Mouse (Mus musculus): ENCODE data around the gene Coq4.
"Not testable (repeated sequence)": the region's sequence is repeated elsewhere in the genome, so short reads cannot be mapped to it uniquely, and the experiment has no call there.

The Coq4 gene

DNA sequence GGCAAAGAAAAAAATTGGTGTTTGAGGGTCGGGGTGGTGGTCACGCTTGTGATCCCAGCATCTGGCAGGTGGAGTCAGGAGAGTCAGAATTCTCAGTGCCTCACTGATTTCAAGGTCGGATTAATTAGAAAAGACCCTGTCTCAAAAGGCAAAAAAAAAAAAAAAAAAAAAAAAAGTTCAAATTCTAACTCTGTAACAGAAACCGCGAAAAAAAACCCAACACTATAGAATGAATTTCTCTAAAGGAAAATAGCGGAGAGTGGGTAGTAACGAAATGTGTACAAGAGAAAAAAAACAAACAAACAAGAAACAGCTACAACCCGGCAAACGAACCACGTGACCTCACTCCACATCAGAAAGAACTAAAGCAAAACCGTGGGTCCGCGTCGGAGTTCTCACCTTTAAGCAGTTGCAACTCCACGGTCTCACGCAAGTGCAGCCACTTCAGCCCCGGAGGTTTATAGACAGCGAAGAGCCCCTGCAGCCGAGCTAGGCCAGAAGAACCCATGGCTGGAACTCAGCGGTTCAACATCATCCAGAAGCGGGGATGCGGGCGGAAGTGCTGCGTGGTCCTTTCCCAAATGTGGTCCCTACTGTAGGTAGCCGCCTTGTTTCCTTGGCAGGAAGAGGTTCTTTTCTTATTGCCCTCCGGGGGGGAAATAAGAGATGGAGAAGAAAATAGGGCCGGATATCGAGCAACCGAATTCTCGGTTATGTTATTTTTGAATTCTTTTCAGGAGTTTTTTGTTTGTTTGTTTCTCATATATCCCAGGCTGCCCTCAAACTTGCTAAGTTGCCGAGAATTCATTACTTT is at the start of gene Coq4:
Gene Coq4, plus strand, starts transcription at position 390 of the 814 bp plus-strand sequence.
- DNase-seq: peak; percentile 86

DNA sequence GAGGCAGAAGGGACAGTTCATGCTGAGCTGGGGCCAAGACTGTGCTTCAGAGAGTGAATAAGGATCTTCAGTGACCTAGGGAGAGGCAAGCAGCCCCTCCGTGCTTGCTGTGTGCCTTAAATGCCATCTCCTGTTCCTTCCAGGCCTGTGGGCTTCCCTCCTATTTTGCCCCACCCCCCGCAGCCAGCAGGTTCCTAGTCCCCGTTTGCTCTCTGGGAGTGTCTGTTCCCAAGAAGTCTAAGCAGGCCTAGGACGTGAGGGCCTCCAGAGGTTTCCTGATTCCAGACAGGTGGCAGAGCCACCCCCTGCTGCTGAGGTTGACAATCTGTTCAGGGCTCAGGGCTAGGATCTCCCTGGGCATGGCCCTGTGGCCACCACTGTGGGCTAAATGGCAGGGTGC is 48.5 kb upstream of the Coq4 start:
- DNase-seq: no peak

DNA sequence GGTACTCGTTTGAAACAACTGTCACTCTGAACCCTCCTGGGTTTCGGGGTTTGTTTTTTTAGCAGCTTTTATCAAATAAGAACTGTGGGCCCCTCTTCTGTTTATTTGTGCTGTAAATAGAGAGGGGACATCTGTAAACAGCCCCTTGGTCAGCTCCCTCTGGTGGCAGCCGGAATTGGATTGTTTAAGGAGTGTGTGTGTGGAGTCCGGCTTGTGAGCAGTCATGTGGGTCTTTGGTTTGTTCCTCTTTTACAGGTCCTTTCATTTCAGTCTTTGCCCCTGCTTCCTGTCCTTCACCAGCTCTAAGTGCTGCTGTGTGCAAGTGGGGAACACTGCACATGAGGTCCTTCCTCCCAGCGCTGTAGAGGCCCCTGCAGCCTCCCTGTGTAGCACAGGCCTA is 47.9 kb upstream of the Coq4 start:
- no peak for DNase-seq

DNA sequence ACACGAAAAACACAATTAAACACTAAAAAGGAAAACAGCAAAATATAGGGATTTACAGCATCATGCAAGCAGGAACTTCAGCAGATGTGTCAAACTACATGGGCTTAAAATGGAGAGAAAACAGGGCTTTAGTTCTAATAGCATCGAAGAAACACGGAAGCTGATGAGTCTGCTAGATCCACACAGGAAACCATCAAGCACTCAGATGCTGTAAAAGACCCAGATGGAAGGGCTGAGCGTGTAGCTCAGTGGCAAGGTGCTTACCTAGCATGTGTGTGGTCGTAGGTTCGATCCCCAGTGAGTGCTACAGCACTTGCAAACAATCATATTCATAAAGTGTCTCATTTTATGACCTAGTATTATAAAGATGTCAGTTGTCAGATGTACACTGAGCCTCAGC is 46.1 kb upstream of the Coq4 start:
- no peak for DNase-seq

DNA sequence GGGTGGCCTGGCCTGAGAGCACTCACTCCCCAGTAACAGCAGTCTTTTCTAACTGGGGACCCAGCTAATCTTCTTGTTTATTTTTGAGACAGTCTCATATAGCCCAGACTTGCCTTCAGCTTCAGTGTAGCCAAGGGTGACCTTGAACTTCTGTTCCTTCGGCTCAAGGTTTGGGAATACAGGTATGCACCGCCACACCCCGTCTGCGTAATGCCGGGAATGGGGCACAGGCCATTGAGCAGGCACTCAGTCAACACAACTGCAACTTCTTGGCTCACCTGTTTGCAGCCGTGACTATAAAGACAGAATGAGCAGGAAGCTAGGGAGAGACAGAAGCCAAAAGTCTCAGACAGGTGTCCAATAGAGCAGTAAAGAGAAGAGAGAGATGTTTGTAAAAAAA is 43.0 kb upstream of the Coq4 start:
- DNase-seq: no peak

DNA sequence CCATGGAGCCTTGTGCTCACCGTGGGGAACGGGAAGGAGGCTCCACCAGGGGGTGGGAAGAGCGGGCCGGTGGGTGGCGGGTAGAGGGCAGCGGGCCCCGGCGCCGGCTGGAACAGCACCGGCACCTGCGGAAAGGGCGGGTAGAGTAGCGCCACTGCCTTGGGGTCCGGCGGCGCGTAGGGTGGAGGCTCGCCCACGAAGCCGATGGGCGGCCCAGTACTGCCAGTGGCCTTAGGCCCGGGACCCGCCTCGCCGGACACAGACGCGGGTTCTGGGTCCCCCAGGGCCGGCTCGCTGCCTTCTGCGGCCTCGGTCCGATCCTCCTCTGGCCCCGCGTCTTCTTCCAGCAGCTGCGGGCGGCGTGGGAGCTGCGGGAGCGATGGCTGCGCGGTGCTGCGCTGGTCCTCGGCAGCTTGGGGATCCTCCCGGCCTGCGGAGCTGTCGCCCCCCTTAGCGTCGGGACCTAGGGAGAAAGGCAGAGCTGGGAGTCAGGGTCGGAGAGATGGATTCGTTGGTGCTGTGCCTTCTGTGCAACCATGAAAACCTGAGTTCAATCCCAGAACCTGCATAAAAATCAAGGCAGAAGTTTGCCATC is 40.0 kb upstream of the Coq4 start:
- no peak for DNase-seq

DNA sequence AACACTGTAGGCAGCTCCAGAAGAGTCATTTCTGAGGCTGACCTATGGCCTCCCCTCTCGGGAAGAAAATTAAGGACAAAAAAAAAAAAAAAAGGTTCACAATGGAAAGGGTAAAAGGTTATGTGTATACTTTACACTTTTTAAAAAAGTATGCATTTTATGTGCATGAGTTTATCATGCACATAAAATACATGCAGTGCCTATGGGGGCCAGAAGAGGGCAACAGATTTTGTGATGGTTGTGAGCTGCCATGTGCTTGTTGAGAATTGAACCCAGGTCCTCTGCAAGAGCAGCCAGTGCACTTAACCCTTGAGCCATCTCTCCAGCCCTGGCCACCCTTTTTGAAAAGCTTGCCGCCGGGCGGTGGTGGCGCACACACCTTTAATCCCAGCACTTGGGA is 39.4 kb upstream of the Coq4 start:
- peak; percentile 62 for DNase-seq

DNA sequence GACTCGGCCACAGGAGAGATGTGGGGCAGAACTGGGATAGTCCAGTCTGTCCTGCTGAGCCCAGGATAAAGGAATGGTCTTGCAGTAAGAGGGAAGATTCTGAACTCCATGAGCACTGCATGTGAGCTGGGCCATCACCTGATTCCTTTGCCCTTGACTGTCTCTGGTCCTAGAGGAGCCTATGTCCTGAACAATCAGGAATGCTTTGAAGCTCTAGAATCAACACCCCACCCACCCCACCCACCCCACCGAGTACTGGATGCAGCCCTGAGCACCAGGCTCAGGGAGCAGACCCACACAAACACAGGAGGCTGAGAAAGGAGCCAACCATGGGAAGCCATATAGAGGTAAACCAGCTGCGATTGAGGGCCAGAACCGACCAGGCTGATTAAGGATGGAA is 38.8 kb upstream of the Coq4 start:
- no peak for DNase-seq

DNA sequence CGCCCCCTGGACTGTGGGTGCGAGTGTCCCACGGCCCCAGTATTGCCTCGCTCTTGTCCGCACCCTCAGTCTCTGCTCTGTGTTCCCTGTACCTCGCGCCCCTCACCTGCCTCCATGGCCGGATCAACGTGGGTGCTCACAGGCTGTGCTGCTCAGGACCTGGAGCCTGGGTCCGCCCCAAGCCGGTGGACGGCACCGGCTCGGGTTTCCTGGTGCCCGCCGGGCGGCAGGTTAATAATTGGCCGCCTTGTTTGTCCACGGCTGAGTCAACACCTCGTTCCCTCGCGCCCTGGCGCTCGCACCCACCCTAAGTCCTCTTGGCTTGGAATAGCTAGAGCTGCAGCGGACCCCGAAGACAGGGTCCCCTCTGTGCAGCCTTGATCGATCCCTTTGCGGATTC is 35.8 kb upstream of the Coq4 start, which contains the start of gene Gm13420:
Gene Gm13420, minus strand, starts transcription at position 189 of the 400 bp plus-strand sequence.
- DNase-seq: no peak

DNA sequence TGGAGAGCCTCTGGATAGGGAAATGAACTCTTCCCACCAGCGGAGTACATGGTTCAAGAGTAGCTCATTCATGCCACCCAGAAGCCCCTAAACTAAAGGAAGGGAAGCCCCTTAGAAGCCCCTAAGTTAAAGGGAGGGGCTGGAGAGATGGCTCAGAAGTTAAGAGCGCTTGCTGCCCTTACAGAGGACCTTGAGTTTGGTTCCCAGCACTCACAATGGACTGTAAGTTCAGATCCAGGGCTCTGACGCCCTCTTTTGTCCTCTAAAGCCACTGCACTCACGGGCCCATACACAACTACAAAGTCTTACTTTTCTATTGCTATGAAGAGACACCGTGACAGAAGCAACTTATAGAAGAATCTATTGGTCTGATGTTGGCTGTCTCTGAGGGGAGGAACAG is 34.9 kb upstream of the Coq4 start:
- no peak for DNase-seq

DNA sequence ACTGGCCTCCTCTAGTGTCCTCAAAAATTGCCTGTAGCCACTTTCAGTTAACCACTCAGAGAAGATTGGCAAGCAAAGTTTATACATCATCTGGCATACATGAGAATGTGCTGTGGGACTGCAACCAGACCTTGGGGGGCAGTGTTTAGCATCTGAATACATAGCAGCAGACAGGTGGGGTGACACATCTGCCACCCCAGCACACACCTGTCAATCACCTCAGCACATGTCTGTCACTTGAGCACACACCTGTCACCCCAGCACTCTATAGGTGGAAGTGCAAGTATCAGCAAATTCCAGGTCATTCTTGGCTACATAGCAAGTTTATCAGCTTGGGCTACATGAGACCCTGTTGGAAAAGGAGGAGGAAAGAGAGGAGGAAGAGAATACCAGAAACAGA is 31.6 kb upstream of the Coq4 start:
- DNase-seq: no peak

DNA sequence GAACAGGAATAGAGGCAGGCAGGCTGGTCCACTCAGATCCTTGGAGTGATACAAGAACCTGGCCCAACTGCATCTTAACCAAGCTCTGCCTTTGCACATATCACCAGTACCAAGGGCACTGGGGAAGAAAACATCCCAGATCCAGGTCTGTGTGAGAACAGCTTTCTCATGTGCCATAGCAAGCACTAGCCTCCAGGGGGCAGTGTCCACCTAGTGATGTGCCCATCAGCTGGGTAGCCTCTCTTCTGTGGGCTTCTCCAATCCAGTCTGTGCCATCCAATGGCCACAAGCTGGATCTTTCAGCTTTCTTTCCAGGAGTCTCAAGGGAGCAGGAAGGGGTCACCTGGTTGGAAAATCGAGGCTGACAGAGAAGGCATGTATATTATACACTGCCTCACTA is 22.5 kb upstream of the Coq4 start:
- peak; percentile 81 for DNase-seq

DNA sequence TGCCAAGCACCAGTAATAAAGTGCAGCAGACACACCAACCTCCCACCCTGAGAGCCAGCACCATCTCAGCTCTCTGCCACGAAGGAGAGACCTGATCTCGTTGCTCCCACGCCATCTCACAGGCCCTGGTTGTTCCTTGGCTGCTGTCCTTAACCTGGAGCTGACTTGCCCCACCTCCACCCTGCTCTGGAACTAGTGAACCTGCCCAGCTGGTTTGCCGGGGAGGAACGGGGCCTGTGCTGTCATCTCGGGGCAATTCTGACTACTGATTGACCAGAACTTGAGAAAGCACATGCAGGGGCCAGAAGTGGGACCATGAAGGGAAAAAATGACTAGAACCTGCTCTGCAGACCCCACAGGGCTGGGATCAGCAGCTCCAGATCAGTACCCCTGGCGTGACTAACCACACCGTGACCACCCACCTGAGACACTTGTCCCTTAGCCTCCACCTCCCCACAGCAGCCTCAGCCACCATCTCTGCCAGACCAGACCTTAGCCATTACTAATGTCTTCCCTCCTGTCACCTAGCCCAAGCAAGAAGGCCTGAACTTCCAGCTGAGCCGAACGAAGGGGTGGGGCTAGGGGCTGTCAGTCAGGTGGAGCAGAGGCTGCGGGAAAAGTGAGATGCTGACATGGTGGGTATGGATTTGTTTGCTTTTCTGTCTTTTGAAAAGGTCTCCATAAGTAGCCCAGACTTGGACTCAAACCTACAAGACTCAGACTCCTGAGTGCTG is 19.1 kb upstream of the Coq4 start:
- no peak for DNase-seq

DNA sequence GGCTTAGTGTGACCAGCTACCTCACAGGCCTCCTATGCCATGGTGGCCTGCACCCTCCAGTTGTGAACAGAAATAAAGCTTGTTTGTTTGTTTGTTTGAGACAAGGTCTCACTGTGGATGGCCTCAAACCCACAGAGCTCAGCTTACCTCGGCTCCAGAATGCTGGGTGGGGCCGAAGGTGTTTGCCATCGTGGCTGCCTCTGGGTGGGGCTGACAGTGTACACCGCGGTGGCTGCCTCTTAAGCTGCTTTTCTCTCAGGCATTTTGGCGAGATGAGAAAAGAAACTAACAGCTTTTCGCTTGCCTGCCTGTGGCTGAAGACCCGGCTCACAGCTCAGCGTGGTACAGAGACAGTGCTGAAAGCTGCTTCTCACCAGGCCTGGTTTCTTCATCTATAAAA is 18.4 kb upstream of the Coq4 start:
- no peak for DNase-seq

DNA sequence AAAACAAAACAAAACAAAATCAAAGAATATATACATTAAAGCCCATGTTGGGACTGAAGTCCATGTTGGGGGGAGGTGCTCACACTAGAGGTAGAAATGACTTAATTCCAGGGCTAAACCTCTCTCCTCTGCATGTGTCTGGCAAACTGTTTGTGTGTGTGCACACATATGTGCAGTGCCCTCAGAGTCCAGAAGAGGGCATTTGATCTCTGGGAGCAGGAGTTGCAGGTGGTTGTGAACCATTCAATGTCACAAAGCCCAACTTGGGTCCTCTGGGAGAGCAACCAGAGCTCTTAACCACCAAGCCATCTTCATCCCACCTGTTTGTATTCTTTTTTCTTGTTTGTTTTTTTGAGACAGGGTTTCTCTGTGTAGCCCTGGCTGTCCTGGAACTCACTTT is 17.1 kb upstream of the Coq4 start:
- no peak for DNase-seq

DNA sequence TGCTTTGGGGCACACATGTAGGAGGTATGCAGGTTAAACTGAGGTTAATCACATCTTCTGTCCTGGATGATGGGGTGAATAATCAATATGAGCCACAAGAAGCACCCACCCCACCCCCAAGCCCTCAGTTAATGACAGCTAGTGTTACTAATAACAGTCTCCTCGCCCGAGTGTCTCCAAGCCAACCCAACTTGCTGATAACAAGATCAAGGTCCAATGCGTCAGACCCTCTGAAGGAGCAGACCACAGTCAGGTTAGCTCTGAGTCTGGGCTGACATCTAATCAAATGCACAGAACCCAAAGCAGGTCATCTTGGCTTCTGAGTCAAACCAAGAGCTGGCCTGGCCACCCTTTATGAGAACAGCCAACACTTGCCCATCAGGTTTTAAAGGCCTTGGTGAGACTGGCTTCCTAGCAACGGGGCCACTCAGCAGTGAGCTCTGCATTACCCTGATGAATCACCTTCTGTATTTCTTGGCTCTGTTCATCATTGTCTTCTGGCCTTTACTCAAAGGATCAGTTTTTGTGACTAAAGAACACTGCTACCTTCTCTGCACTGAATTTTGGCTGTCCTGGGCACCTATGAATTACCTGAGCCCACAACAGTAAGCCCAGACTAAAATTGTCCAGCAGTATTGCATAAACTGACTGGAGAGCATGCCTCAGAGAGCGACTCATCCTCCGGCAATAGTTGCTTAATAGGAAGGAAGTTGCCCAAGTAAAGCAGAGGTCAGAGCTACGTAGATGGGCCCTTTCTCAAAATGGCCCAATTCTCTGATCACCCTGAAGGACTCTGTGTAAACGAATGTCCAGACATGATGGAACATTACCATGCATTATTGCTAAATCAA is 15.5 kb upstream of the Coq4 start:
- no peak for DNase-seq

DNA sequence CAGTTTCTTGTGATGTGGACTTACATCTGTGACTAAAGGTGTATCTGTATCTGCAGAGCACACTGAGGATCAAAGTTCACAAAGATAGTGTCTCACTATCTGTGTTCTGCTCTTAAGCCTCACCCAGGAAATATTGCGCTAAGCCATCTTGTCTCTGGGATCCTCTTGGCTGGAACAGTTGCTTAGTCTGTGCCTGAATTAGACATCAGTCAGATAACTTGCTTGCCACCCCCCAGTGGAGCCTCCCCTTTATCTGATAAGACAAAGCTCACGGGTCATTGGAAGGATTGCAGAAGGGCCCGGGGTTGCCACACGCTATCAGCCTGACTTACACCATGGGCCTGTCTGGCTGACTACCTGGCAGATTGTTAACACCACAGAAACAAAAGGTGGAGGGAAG is 14.0 kb upstream of the Coq4 start:
- no peak for DNase-seq

DNA sequence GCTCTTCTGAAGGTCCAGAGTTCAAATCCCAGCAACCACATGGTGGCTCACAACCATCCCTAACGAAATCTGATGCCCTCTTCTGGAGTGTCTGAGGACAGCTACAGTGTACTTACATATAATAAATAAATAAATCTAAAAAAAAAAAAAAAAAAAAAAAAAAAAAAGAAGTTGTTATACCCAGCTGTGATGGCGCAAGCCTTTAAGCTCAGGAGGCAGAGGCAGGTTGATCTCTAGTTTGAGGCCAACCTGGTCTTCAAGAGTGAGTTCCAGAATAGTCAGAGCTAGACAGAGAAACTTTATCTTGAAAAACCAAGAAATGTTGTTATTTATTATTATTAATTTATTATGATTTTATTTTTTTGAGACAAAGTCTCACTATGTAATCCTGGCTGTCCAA is 6.0 kb upstream of the Coq4 start:
- not testable (repeated sequence) for DNase-seq

DNA sequence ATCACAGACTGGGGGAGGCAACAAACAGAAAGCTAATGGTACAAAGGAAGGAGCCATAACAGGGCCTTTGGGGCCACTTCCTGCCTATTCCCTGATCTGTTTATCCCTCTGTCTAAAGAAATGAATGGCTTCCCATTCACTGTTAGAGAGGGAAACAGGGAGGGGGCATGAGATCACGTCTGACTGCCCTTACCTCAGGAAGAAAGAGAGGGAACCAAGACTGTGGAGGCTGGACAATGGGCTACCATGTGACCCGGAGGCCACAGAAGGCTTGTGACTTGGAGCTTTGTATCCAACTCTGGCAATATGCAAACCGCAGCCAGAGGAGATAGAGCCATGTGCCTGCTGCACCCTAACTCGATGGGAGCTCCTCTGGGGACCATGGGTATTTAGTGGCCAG is 3.0 kb upstream of the Coq4 start:
- DNase-seq: no peak

DNA sequence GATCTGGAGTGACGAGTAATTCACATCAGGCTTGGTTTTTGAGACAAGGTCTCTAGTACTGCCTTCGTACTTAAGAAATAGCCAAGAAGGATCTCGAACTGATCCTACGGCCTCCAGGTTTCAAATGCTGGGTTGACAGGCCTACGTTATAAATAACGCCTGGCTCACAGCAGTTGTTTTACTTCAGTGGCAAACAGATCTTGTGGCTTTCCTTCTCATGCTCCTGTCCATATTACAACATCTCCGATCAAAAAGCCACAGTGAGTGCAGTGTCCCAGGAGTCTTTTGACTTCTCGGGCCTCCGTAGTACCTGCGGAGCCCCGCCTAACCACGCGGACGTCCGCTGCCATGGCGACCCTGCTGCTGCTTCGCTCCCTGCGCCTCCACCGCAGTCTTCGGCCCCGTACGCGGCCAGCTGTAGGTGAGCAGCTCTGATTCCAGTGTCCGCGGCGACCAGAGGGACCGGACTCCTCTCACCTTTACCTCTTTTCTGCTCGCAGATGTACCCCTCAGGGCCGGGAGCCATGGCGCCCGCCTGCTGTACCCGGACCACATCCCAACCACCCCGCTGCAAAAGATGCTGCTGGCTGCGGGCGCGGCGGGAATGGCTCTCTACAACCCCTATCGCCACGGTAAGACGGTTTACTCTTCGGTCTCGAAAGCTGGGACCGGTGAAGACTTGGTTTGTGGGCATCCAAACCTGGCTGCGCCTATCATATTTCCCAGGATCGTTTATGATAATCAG is 816 bp downstream of the Coq4 start, which contains the start of gene Trub2:
Gene Trub2, minus strand, starts transcription at position 566 of the 745 bp plus-strand sequence.
- DNase-seq: peak; percentile 87

DNA sequence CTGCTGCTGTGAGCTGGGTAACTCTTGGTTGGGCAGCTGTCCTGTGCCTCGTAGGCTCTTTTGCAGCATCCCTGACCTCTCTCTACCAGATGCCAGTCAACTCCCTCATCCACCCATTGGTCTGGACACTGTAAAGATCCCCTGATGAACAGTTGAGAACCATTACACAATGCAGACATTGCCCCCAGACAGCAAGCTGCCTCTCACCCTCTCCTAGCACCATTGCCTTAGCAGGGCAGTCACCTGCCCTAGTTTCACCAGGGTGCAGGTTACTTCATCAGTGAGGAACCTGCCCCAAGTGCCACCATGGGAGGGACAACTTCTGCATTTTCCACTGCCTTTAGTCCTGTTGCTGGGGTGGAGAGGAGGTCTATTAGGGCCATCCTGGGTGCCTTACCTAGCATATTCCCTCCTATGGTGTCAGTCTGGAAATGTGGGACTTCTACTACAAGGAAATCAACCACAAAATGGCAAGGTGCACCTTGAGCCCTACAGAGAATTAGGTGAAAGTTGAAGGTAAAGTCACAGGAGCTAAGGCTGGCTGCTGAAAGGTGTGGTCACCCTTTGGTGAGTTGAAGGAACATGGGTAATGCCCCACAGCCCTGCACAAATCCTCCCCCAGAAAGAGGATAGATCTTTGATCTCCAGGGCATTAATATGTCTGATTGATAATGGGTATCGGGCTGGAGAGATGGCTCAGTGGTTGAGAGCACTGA is 5.6 kb downstream of the Coq4 start:
- no peak for DNase-seq
